Mouse (Mus musculus) midbrain, embryonic 10.5 days (tissue): ENCODE measurements at regions not wholly inside any gene's neighbourhood (a gene's known extent, or its start where the extent isn't known, plus 50 kb on each side); places are given as distances from the start of the nearest gene placed in this dataset.
A peak's percentile ranks its signal among the peaks of the same experiment; 100 is the strongest.

ENCODE experiments used
- DNase-seq: peaks from one replicate; pipeline ENCODE4 v3.0.0-alpha.2; 2017; ENCODE audit warnings: low spot score
- H3K27ac ChIP-seq: fragments of 300-500 bp; sonication (generic); replicated peaks from 2 replicates; pipeline ENCODE4 v1.5.1; 2016; ENCODE audit warnings: mild to moderate bottlenecking
- H3K27me3 ChIP-seq: fragments of 300-500 bp; sonication (generic); 2 replicates; pipeline ENCODE4 v1.6.1; 2016; ENCODE audit warnings: low read depth, mild to moderate bottlenecking; ENCODE audit not compliant: poor library complexity, severe bottlenecking
- H3K36me3 ChIP-seq: fragments of 300-500 bp; sonication (generic); 2 replicates; pipeline ENCODE4 v1.6.1; 2016; ENCODE audit warnings: mild to moderate bottlenecking, moderate library complexity
- H3K4me1 ChIP-seq: fragments of 300-500 bp; sonication (generic); 2 replicates; pipeline ENCODE4 v1.6.1; 2016
- H3K4me3 ChIP-seq: fragments of 300-500 bp; sonication (generic); 2 replicates; pipeline ENCODE4 v1.5.1; 2016; ENCODE audit warnings: mild to moderate bottlenecking, moderate library complexity
- H3K9me3 ChIP-seq: fragments of 300-500 bp; sonication (generic); replicated peaks from 2 replicates; pipeline ENCODE4 v1.6.1; 2016; ENCODE audit warnings: mild to moderate bottlenecking
- WGBS: fragments of 180-500 bp; shearing (Covaris S2); methylation state at CpG from one replicate; pipeline ENCODE4 v1.1.7; 2016; 5-methylcytosine and 5-hydroxymethylcytosine counted together

DNA sequence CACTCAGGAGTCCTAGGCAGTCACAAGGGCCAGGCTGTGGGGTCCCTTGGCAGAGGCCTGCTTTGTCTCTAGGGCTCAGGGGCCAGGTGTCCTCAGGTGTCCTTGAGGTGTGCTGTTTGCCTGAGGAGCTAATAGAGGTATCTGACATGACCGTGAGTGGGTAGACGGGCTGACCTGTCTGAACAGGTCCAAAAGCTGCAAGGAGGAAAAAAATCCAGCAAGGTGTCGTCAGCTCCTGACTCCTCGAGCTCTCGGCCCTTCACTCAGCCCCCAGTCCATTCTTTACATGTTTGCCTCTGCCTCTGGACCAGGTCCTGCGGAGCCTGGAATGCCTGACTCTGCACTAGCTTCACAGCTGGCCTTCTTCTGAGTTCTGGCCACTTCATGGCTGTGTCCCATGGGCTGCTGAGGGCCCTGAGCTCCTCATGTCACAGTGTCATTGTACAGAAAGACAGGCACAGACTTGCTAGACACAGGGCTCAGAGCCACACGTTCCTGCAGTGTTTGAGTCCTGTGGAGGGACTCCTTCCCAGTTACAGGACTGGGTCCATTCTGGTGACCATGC lies 51.9 kb upstream of the Haao start:
- H3K27ac ChIP-seq: peak overlapping the region; percentile 24; the same call in 1 of the 2 replicates
- no peak overlapping the region for H3K4me3 ChIP-seq
- no peak for DNase-seq
- 74% methylated on average over 7 of the region's 7 CpGs for WGBS
- peaks cover 20% of the 10 kb centered on the region for H3K4me1 ChIP-seq
- no peaks in the 10 kb centered on the region for H3K9me3 ChIP-seq
- no peaks in the 10 kb centered on the region for H3K36me3 ChIP-seq
- peaks cover 12% of the 10 kb centered on the region; the same call in 1 of the 2 replicates for H3K27me3 ChIP-seq

DNA sequence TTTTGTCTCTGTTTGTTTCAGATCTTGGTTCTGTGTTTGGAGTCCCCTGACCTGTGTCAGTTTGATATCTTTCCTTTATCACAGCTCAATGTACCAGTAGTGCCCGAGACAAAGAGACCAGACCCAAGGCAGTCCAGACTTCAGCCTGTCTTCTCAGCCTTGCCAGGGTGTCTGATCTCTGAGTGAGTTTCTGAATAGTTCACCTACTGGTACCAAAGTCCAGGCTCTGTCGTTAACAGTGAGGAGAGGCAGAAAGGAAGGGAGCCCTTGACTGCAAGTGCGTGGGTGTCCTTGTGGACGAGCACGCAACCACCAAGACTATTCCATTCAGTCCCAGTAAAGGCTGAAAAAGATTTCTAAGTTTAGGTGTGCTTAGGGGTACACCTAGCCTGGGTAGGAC lies 50.8 kb upstream of the Haao start:
- H3K4me1 ChIP-seq: peaks cover 20% of the 10 kb centered on the region
- 93% methylated on average over 5 of the region's 5 CpGs for WGBS
- DNase-seq: no peak
- H3K4me3 ChIP-seq: no peak overlapping the region
- peaks cover 12% of the 10 kb centered on the region; the same call in 1 of the 2 replicates for H3K27me3 ChIP-seq
- H3K27ac ChIP-seq: 0 out of 2 replicates have a peak overlapping the region, but pooled peaks have one; percentile 69
- no peaks in the 10 kb centered on the region for H3K9me3 ChIP-seq
- no peaks in the 10 kb centered on the region for H3K36me3 ChIP-seq
